Mouse (Mus musculus): ENCODE results near the gene Cavin3. TPM values are rescaled to one million over a fixed set of nuclear protein-coding genes. Genes with fewer than 3 reads are reported as not detected.

The Cavin3 gene
- polyA plus RNA-seq, 1 experiment from 2014 or later = 19.7 TPM

GRCm38 (mm10) chr7:105437979-105438772 is 43.9 kb downstream of the Cavin3 start:
- H3K9me3 ChIP-seq (replicated peaks) = no peaks in the 10 kb centered on the region

GRCm38 (mm10) chr7:105434798-105435197 is 47.3 kb downstream of the Cavin3 start:
- 88% methylated on average over 22 of the region's 22 CpGs for WGBS
- Histone ChIP-seq H3K27ac (no peak overlapping the region), H3K4me2 (no peak overlapping the region), H3K27me3 (no peaks in the 10 kb centered on the region), H3K9ac (no peak overlapping the region), H3K4me3 (no peak overlapping the region), H3K4me1 (no peaks in the 10 kb centered on the region), H3K36me3 (ENCODE audit: poor library complexity, severe bottlenecking) (no peaks in the 10 kb centered on the region), H3K9me3 (replicated peaks) (no peaks in the 10 kb centered on the region)
- no peak for ATAC-seq

More at GRCm38 (mm10) chr7:105437979-105438772, 43.9 kb downstream of the Cavin3 start:
- ATAC-seq = no peak
- Histone ChIP-seq H3K4me2 (no peak overlapping the region), H3K36me3 (ENCODE audit: poor library complexity, severe bottlenecking) (no peaks in the 10 kb centered on the region), H3K9ac (no peak overlapping the region), H3K27ac (no peak overlapping the region), H3K27me3 (no peaks in the 10 kb centered on the region), H3K4me1 (no peaks in the 10 kb centered on the region), H3K4me3 (no peak overlapping the region)
- WGBS = 90% methylated on average over 7 of the region's 7 CpGs

GRCm38 (mm10) chr7:105433859-105434258 is 48.2 kb downstream of the Cavin3 start:
- Histone ChIP-seq H3K9me3 (replicated peaks) (no peaks in the 10 kb centered on the region), H3K4me2 (no peak overlapping the region), H3K4me1 (no peaks in the 10 kb centered on the region), H3K9ac (no peak overlapping the region), H3K27ac (no peak overlapping the region), H3K36me3 (ENCODE audit: poor library complexity, severe bottlenecking) (no peaks in the 10 kb centered on the region), H3K4me3 (no peak overlapping the region), H3K27me3 (no peaks in the 10 kb centered on the region)
- WGBS = 89% methylated on average over 17 of the region's 17 CpGs
- no peak for ATAC-seq

GRCm38 (mm10) chr7:105432058-105432457 is 50.0 kb downstream of the Cavin3 start:
- Histone ChIP-seq H3K4me3 (no peak overlapping the region), H3K27ac (no peak overlapping the region), H3K36me3 (ENCODE audit: poor library complexity, severe bottlenecking) (no peaks in the 10 kb centered on the region), H3K27me3 (no peaks in the 10 kb centered on the region; the same call in 1 of the 2 replicates), H3K4me1 (no peaks in the 10 kb centered on the region), H3K9me3 (replicated peaks) (no peaks in the 10 kb centered on the region), H3K4me2 (no peak overlapping the region), H3K9ac (no peak overlapping the region)
- WGBS = 76% methylated on average over 1 of the region's 1 CpGs
- ATAC-seq = no peak

Other genes with a start within 250 kb of the Cavin3 start
- not detected in 2 replicates for gene Olfr688, start 194.2 kb downstream of the Cavin3 start, polyA plus RNA-seq (2015; fragmentation: Nextera tagmentation; extraction: Ambion mirVana)
- gene Olfr689, start 171.1 kb downstream of the Cavin3 start, polyA plus RNA-seq (2015; fragmentation: Nextera tagmentation; extraction: Ambion mirVana) = not detected in 2 replicates
- not detected in 2 replicates for gene Olfr690, start 148.2 kb downstream of the Cavin3 start, polyA plus RNA-seq (2015; fragmentation: Nextera tagmentation; extraction: Ambion mirVana)
- not detected in 2 replicates for gene Olfr691, start 140.0 kb downstream of the Cavin3 start, polyA plus RNA-seq (2015; fragmentation: Nextera tagmentation; extraction: Ambion mirVana)
- not detected in 2 replicates for gene Olfr692, start 114.1 kb downstream of the Cavin3 start, polyA plus RNA-seq (2015; fragmentation: Nextera tagmentation; extraction: Ambion mirVana)
- gene Gm5901, start 107.3 kb downstream of the Cavin3 start, polyA plus RNA-seq (2015; fragmentation: Nextera tagmentation; extraction: Ambion mirVana) = not detected in 2 replicates
- 44.9 and 45.5 TPM in 2 replicates for gene Fam160a2, start 82.2 kb downstream of the Cavin3 start, polyA plus RNA-seq (2015; fragmentation: Nextera tagmentation; extraction: Ambion mirVana)
- not detected in 2 replicates for gene Cnga4, start 77.7 kb downstream of the Cavin3 start, polyA plus RNA-seq (2015; fragmentation: Nextera tagmentation; extraction: Ambion mirVana)
- 0.21 and 0.57 TPM in 2 replicates for gene Cckbr, start 56.6 kb downstream of the Cavin3 start, polyA plus RNA-seq (2015; fragmentation: Nextera tagmentation; extraction: Ambion mirVana)
- gene Smpd1, start 72.1 kb upstream of the Cavin3 start, polyA plus RNA-seq (2015; fragmentation: Nextera tagmentation; extraction: Ambion mirVana) = 48.5 and 53.9 TPM in 2 replicates
- 186 and 199 TPM in 2 replicates for gene Apbb1, start 99.4 kb upstream of the Cavin3 start, polyA plus RNA-seq (2015; fragmentation: Nextera tagmentation; extraction: Ambion mirVana)
- 0.26 TPM in 1 of 2 replicates, not detected in the other for gene Hpx, start 117.8 kb upstream of the Cavin3 start, polyA plus RNA-seq (2015; fragmentation: Nextera tagmentation; extraction: Ambion mirVana)
- 45.0 and 51.6 TPM in 2 replicates for gene Trim3, start 151.3 kb upstream of the Cavin3 start, polyA plus RNA-seq (2015; fragmentation: Nextera tagmentation; extraction: Ambion mirVana)
- 154 and 163 TPM in 2 replicates for gene Timm10b, start 157.8 kb upstream of the Cavin3 start, polyA plus RNA-seq (2015; fragmentation: Nextera tagmentation; extraction: Ambion mirVana)
- 76.1 and 76.4 TPM in 2 replicates for gene Arfip2, start 158.1 kb upstream of the Cavin3 start, polyA plus RNA-seq (2015; fragmentation: Nextera tagmentation; extraction: Ambion mirVana)
- 7.7 and 17.8 TPM in 2 replicates for gene Gm45799, start 158.3 kb upstream of the Cavin3 start, polyA plus RNA-seq (2015; fragmentation: Nextera tagmentation; extraction: Ambion mirVana)
- 0.98 and 1.0 TPM in 2 replicates for gene Dnhd1, start 168.5 kb upstream of the Cavin3 start, polyA plus RNA-seq (2015; fragmentation: Nextera tagmentation; extraction: Ambion mirVana)

All from forebrain, embryonic 13.5 days (tissue).